Comparison of ENCODE assay signal across 22 mouse cellular contexts in the genomic region with DNA sequence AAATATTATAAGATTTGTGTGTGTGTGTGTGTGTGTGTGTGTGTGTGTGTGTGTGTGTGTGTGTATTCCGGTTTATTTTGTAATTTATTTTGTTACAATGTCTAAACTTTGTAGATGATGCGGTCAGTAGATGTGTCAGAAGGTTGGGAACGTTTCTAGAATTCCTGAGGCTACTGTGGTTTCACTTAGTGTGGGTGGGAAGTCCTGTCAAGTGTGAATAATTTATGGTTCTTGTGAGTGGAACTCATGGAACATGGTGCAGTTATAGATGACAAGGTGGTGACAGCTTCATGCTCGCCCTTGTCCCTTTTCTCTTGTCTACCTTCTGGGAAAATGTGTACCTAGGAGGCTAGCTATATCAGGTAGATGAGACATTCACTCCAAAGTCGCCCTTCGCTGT.
A peak's percentile ranks its signal among the peaks of the same experiment; 100 is the strongest.
DNase-seq lines count a peak whose midpoint lies in the region; ATAC-seq and TF ChIP-seq lines count a peak whose summit lies in the region.
"Had no signal": no experiment of that assay in that cellular context is flagged by ENCODE, and none has a peak within 500 bp of the region (broad histone marks: within the 10 kb centered on the region; RNA-seq: fewer than 3 reads in every experiment).

No protein-coding gene starts in this region.

- peak; percentile 80 for ATAC-seq in Patski
- ATAC-seq in CD4-positive, CD25-positive, alpha-beta regulatory T cell, adult 4 months: no peak
- ATAC-seq in cerebellum, adult (ENCODE audit: insufficient number of reproducible peaks, low FRiP score, low TSS enrichment): no peak
- ATAC-seq: activated CD4-positive, CD25-positive, alpha-beta regulatory T cell, adult 4 months; forebrain, embryonic 14.5 days; forebrain, embryonic 16.5 days had no signal

- CTCF ChIA-PET in Patski (lab: Charles Lee): no interaction called here

- peak; percentile 54 for DNase-seq in 3134 (ENCODE audit: extremely low read depth, insufficient read length, low spot score)
- peak; percentile 84 for DNase-seq in 3T3-L1 (ENCODE audit: low read depth, low spot score)
- peak; percentile 64 for DNase-seq in Muller cell, postnatal 12 days (ENCODE audit: inconsistent ontology term)
- peak; percentile 49 for DNase-seq in Patski (ENCODE audit: low read depth, low spot score)
- DNase-seq in gastrocnemius, postnatal 14 days: no peak
- DNase-seq in c-Kit-positive CD71-positive TER-119-positive erythroid progenitor cells, embryonic 14.5 days (ENCODE audit: low spot score): no peak
- DNase-seq: adrenal gland, adult 8-10 months; adrenal gland, postnatal 14 days; adrenal gland, postnatal 36 days; cerebellum, adult 11-12 months; cerebellum, adult 2 months; cerebellum, adult 9-10 months; cerebellum, postnatal 10 days; cerebellum, postnatal 25 days had no signal

- in situ Hi-C loops in Patski (cut with MboI; ENCODE audit: low pct_unique_long_range_greater_than_20kb): no loop called here

- POLR2A ChIA-PET in Patski (lab: Charles Lee): no interaction called here

- no peaks in the 10 kb centered on the region for H3K27me3 ChIP-seq in Patski
- H3K27me3 ChIP-seq: CH12.LX; embryonic facial prominence, embryonic 12.5 days; forebrain, embryonic 12.5 days had no signal

- TF ChIP-seq CTCF in Patski (IDR thresholded peaks at IDR 0.05): no peak

- intact Hi-C loops in gastrocnemius, postnatal 14 days (cut with DNase I; ENCODE audit: low total_unique reads): no loop called here

Comparison
In these comparisons a context has a peak if more than half of its experiments do, and no peak if none do; other contexts are left out.
1. DNase-seq: peak in 3134 (single experiment), 3T3-L1 (single experiment), Muller cell, postnatal 12 days (single experiment) and Patski (single experiment); none in gastrocnemius, postnatal 14 days (single experiment) and c-Kit-positive CD71-positive TER-119-positive erythroid progenitor cells, embryonic 14.5 days (single experiment).